Mouse (Mus musculus) adrenal gland, postnatal 10 days (tissue): ENCODE results near the gene Ccdc47. TPM values are rescaled to one million over a fixed set of nuclear protein-coding genes. Genes with fewer than 3 reads are reported as not detected.

Source experiments
- DNase-seq: peaks from one replicate; pipeline ENCODE4 v3.0.0; 2021; ENCODE audit warnings: mixed read lengths
- total RNA-seq, 2 experiments: library from RNA; stranded (reverse); gene quantifications; 2 replicates each; pipeline ENCODE4 v1.2.3; 2021

Gene Ccdc47
- total RNA-seq, 2 experiments from 2014 or later = 75.9 to 86.3 TPM

- DNase-seq = peak; percentile 42
Observed at GRCm38 (mm10) chr11:106160841-106161721, 55.1 kb downstream of the Ccdc47 start, which contains the start of the genes Gm10840 and Limd2. Gm10840 (plus strand) TSS chr11:106160850. Limd2 (minus strand) TSS chr11:106160860.

GRCm38 (mm10) chr11:106159921-106160840 is 56.0 kb downstream of the Ccdc47 start:
- peak; percentile 86 for DNase-seq

DNA sequence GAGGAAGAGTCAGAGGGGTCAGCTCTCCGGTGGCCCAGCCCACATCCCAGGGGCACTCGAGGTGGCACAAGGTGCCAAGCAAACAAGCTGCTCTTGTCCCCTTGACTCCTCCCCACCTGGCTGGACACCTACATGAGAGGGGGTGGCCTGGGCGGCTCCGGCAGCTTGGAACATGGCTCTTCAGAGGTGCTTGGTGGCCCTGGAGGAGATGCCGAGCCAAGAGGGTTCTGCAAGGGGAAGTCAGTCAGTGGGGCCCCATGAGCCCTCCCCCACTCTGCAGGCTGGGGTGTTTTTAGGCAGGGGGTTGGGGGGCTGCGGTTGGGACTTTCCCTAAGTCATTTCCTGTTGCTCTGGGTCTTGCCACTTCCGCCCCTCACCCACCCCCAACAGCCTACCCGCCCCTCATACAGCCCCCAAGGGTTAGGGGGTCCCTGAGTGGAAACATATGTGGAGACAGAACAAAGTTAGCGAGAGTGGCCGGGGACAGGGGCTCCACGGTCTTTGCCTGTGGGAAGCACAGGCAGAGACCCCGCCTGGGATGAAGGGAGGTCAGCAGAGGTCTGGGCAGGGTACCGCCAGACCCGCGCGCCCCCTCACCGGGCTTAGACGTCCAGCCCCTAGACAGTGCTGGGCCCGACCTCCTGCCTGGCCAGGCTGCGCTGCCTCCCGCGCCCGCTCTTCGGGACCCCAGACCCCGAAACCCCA is 56.8 kb downstream of the Ccdc47 start:
- DNase-seq = peak; percentile 49

DNA sequence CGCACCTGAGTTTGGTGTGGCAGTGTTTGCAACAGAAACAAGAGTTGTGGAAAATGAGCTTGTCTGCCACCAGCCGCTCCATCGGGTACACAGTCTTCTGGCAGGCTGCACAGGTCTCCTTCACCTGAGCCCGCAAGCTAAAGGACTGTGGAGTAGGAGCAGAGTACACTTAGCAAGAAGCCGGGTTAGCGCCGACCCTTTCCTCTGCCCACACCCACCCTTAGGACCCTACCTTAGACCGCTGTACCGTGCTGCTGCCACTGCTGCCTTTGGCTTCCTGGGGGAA is 57.3 kb downstream of the Ccdc47 start:
- no peak for DNase-seq

DNA sequence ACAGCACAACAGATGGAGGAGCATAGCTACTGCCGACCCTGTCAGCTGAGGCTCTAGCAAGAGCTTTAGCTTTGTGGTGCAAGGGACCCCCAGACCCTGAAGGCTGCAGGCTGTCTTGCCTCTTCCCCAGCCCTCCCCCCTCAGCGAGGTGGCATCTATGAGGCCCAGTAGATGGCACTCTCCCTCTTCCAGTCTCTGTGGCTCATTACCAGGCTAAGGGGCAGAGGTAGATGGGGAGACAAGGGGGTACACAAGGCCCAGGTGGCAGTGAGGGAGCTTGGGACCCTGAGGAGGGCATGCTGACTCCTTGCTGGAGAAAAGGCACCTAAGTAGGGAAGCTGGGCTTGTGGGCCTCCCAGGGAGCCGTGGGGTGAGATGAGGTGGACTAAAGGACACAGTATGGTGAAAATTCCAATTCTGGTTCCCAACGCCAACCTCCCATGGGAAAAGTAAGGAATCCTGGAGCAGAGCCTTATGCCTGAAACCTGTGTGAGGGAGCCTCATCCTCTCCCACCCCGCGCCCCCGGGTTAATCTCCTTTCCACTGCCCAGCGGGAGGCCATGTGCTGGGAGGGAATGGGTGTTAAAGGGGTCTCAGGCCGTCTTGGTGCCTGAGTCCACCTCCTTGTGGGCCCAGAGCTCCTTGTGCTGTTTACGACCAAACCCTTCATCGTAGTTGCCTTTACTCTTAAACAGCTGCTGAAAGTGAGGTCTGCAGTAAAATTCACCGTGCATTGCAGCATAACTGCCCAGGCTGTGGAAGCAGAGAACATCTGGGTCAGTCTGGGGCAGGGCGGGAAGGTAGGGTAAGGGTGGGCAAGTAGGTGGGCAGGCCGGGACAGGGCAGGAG is 57.8 kb downstream of the Ccdc47 start:
- DNase-seq = peak; percentile 43

GRCm38 (mm10) chr11:106157154-106157553 is 59.0 kb downstream of the Ccdc47 start:
- DNase-seq = no peak

- no peak for DNase-seq
Observed at GRCm38 (mm10) chr11:106156257-106156656, 59.9 kb downstream of the Ccdc47 start.

DNA sequence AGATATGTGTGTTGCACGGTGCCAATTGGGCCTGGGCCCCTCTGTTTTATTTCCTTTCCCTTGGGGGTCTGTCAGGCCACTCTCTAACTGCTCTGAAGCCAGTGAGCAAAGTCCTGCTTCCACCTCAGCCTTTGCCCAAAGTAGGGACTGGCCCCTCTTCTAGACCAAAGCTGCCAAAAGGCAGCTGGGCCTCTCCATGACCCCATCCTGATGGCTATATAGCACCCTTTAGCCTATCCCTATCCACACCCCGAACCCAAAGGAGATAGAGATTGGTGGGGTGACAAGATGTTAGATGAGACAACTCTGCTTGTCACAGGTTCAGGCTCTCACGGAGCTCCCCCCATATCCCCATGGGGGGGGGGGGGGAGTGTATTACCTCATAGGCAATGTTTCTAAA is 60.4 kb downstream of the Ccdc47 start:
- no peak for DNase-seq

DNA sequence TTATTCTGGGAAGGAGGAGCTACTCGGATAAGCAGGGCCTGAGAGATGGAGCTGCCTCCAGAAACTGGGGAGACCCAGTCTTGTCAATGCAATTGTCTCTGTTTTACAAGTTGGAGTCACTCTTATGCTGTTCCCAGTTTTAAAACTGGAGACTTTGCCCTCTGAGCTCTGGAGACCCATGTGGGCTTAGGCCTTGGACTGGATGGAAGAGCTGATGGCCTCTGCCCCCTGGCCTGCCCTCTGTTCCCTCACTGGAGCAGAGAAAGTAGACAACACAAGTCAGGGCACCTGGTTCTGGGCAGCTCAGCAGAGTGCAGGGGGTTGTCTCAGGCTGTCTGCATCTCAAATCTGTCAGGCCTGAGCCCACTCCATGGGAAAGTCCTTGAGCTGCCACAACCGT is 61.4 kb downstream of the Ccdc47 start:
- DNase-seq = no peak

- DNase-seq = no peak
Observed at GRCm38 (mm10) chr11:106154091-106154490, 62.1 kb downstream of the Ccdc47 start.

DNA sequence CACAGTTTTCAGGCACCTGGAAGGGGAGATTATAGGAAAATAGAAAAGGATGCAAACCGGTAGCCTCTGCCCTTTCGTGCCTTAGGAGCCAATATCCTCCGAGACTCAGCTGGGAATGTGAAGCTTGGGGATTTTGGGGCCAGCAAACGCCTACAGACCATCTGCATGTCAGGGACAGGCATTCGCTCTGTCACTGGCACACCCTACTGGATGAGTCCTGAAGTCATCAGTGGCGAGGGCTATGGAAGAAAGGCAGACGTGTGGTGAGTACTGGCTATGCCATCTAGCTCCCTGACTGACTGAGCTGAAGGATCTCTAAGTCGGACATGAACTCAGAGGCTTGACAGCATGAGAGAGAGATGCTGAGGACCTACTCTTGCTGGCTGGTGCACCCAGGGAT is 64.0 kb downstream of the Ccdc47 start:
- no peak for DNase-seq

DNA sequence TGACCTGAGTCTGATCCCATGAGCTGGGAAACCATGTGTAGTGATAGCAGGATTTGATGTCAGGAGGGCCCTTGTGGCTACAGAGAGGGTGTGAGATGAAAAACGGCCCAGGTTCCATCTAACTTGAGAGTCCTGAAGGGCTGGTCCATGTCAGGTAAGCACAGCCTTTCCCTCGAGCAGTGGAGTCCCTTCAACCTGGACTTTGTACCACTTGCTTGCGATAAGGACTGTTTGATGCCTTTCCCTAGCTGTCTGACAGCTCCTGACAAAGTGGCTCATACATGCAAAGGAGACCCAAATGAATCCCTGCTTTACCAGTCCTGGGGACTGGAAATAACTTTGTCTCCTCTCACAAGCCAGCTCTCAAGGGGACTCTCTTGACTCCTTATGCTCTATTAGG is 64.9 kb downstream of the Ccdc47 start:
- DNase-seq = no peak

Other genes with a start within 250 kb of the Ccdc47 start
- gene Ace, start 248.4 kb downstream of the Ccdc47 start, total RNA-seq = 10 to 100 TPM; 12.9 to 15.4 TPM
- gene Ace3, start 221.7 kb downstream of the Ccdc47 start, total RNA-seq = not detected
- gene Kcnh6, start 208.2 kb downstream of the Ccdc47 start, total RNA-seq = under 1 TPM; 0.24 to 0.61 TPM
- 10 to 100 TPM; 54.3 to 56.1 TPM for gene Dcaf7, start 179.5 kb downstream of the Ccdc47 start, total RNA-seq
- 10 to 100 TPM; 40.8 to 52.4 TPM for gene Taco1, start 150.3 kb downstream of the Ccdc47 start, total RNA-seq
- 10 to 100 TPM; 44.3 to 48.8 TPM for gene Map3k3, start 131.7 kb downstream of the Ccdc47 start, total RNA-seq
- not detected for gene Gm10840, start 55.5 kb downstream of the Ccdc47 start, total RNA-seq
- 10 to 100 TPM; 40.4 to 43.1 TPM for gene Limd2, start 55.5 kb downstream of the Ccdc47 start, total RNA-seq
- 10 to 100 TPM; 12.1 to 16.1 TPM for gene Strada, start 14.2 kb downstream of the Ccdc47 start, total RNA-seq
- gene Ddx42, start 582 bp upstream of the Ccdc47 start, total RNA-seq = 10 to 100 TPM; 49.0 to 54.0 TPM
- gene Ftsj3, start 39.7 kb upstream of the Ccdc47 start, total RNA-seq = 10 to 100 TPM; 55.4 to 57.0 TPM
- 100 to 1,000 TPM; 121 to 129 TPM for gene Psmc5, start 39.8 kb upstream of the Ccdc47 start, total RNA-seq
- 10 to 100 TPM; 77.9 to 83.2 TPM for gene Smarcd2, start 56.6 kb upstream of the Ccdc47 start, total RNA-seq
- under 1 TPM; 0.15 to 0.33 TPM for gene Tcam1, start 60.3 kb upstream of the Ccdc47 start, total RNA-seq
- not detected for gene Gh, start 85.5 kb upstream of the Ccdc47 start, total RNA-seq
- gene Cd79b, start 98.4 kb upstream of the Ccdc47 start, total RNA-seq = 10 to 100 TPM; 10.9 to 11.6 TPM
- gene Scn4a, start 136.9 kb upstream of the Ccdc47 start, total RNA-seq = 10 to 100 TPM in 1 of 2 experiments, 1 to 10 TPM in 1; 2.0 to 13.3 TPM
- 1 to 10 TPM in 1 of 2 experiments, not detected in 1; 1.2 TPM for gene Prr29, start 149.1 kb upstream of the Ccdc47 start, total RNA-seq
- gene Icam2, start 171.7 kb upstream of the Ccdc47 start, total RNA-seq = 10 to 100 TPM; 28.0 to 31.9 TPM